Mouse (Mus musculus) hindbrain, embryonic 12.5 days (tissue): ENCODE data around the gene Vps13d. TPM values are rescaled to one million over a fixed set of nuclear protein-coding genes. Genes with fewer than 3 reads are reported as not detected.

Experiments used
- ATAC-seq: fragments of 200-750 bp; cut with Nextera tagmentation; 2 replicates; pipeline ENCODE4 v1.8.0; 2017; ENCODE audit warnings: moderate TSS enrichment; ENCODE audit not compliant: low FRiP score
- H3K27ac ChIP-seq: fragments of 300-500 bp; sonication (generic); 2 replicates; pipeline ENCODE4 v1.5.1; 2016; ENCODE audit warnings: mild to moderate bottlenecking
- H3K27me3 ChIP-seq: fragments of 300-500 bp; sonication (generic); 2 replicates; pipeline ENCODE4 v1.6.1; 2016; ENCODE audit warnings: mild to moderate bottlenecking
- H3K36me3 ChIP-seq: fragments of 300-500 bp; sonication (generic); 2 replicates; pipeline ENCODE4 v1.6.1; 2016; ENCODE audit warnings: mild to moderate bottlenecking
- H3K4me1 ChIP-seq: fragments of 300-500 bp; sonication (generic); 2 replicates; pipeline ENCODE4 v1.6.1; 2016
- H3K4me2 ChIP-seq: fragments of 300-500 bp; sonication (generic); replicated peaks from 2 replicates; pipeline ENCODE4 v1.6.1; 2016; ENCODE audit warnings: mild to moderate bottlenecking
- H3K4me3 ChIP-seq: fragments of 300-500 bp; sonication (generic); 2 replicates; pipeline ENCODE4 v1.5.1; 2016; ENCODE audit warnings: mild to moderate bottlenecking
- H3K9ac ChIP-seq: fragments of 300-500 bp; sonication (generic); 2 replicates; pipeline ENCODE4 v1.6.1; 2016; ENCODE audit warnings: mild to moderate bottlenecking, moderate library complexity
- H3K9me3 ChIP-seq: fragments of 300-500 bp; sonication (generic); replicated peaks from 2 replicates; pipeline ENCODE4 v1.6.1; 2016; ENCODE audit warnings: mild to moderate bottlenecking
- WGBS: fragments of 180-500 bp; shearing (Covaris S2); methylation state at CpG from one replicate; pipeline ENCODE4 v1.1.7; 2016; 5-methylcytosine and 5-hydroxymethylcytosine counted together
- polyA plus RNA-seq: library from polyadenylated mRNA; unstranded; fragments of >200 nt; fragmentation: Nextera tagmentation; extraction: Ambion mirVana; gene quantifications from 2 replicates; pipeline ENCODE4 v1.2.1, GENCODE M21; 2016

Gene Vps13d
- polyA plus RNA-seq, 1 experiment from 2014 or later: 7.2 TPM

DNA sequence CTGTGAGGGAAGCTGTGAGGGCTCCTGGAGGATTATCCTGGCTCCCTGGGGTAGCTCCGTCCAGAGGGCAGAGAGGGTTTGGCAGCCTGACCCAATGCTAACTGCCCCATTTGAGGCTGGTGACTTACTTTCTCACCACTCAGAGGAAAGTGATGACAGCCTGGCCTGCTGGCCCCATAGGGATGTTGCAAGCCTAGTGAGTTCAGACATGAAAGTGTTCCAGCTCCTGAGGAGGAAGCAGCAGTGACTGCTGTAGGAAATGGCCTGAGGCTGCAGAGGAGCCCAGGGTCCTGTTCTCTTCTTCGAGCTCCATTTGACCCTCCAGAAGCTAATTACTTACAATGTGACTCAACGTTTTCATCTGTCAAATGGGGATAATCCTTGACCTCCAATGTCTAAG is 157.8 kb downstream of the Vps13d start:
- H3K27me3 ChIP-seq: no peaks in the 10 kb centered on the region
- no peak overlapping the region for H3K4me3 ChIP-seq
- no peak overlapping the region for H3K9ac ChIP-seq
- peaks cover 23% of the 10 kb centered on the region for H3K36me3 ChIP-seq
- H3K9me3 ChIP-seq: no peaks in the 10 kb centered on the region
- peaks cover 11% of the 10 kb centered on the region for H3K4me1 ChIP-seq
- 79% methylated on average over 3 of the region's 3 CpGs for WGBS
- no peak overlapping the region for H3K4me2 ChIP-seq
- no peak for ATAC-seq
- H3K27ac ChIP-seq: no peak overlapping the region

DNA sequence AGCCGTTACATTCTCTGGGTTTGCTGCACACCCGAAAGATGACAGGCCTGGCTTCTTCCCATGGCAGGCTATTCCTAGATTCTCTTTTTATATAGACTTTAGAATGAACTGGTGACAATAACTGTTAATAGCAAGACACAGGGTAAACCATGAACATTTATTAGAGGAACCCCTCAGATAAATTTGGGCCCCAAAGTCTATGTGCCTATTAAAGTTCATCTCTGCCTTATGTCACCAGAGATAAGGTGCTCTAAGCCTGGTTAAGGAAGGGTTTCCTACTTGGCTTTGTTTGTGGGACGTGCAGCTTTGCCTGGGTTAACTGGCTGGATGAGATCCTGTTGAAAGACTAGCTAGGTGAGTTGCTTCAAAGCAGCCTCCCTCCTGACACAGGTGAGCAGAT is 159.4 kb downstream of the Vps13d start:
- no peaks in the 10 kb centered on the region for H3K9me3 ChIP-seq
- WGBS: 68% methylated on average over 3 of the region's 3 CpGs
- no peak overlapping the region for H3K27ac ChIP-seq
- H3K4me3 ChIP-seq: no peak overlapping the region
- no peak overlapping the region for H3K4me2 ChIP-seq
- H3K27me3 ChIP-seq: no peaks in the 10 kb centered on the region
- H3K9ac ChIP-seq: no peak overlapping the region
- peaks cover 16% of the 10 kb centered on the region for H3K36me3 ChIP-seq
- ATAC-seq: no peak
- H3K4me1 ChIP-seq: peaks cover 11% of the 10 kb centered on the region

DNA sequence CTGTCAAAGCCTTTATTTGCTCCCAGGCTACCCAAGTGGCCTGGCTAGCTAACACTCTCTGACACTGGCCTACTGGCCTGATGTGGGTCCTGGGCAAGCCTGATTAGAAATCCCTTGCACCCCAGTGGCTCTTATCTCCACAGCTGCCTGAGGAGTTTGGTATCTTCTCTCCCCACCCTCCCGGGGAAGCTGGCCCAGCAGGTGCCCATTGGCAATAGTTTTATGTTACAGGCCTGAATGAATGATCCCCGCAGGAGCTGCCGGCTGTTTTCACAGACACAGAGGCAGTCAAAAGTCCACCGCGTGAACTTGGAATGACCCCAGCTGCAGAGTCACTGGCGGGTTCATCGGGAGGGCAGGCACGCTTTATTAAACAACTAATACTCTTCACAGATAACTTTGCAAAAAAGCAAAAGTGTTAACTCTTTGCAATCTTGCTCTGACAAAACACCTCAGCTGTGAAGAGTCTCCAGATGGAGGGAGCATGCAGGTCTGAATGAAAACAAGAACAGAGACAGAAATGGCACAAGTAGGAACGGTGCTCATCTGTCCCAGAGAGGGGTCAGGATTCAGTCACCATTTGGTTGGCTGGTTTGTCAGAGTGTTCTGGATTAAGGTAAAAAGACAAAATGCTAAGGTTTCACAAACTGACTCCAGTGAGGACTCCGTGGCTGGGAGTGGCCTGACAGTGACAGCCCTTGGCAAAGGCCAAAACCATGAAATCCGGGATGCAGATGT is 160.1 kb downstream of the Vps13d start:
- Histone ChIP-seq H3K27me3 (no peaks in the 10 kb centered on the region), H3K27ac (no peak overlapping the region), H3K9ac (no peak overlapping the region), H3K4me1 (peaks cover 11% of the 10 kb centered on the region), H3K4me2 (no peak overlapping the region), H3K4me3 (no peak overlapping the region), H3K9me3 (no peaks in the 10 kb centered on the region), H3K36me3 (peaks cover 12% of the 10 kb centered on the region)
- 12% methylated on average over 11 of the region's 11 CpGs for WGBS
- ATAC-seq: peak; percentile 32; the same call in 1 of the 2 replicates

- no peak overlapping the region for H3K27ac ChIP-seq
- no peak overlapping the region for H3K4me3 ChIP-seq
- H3K4me1 ChIP-seq: peaks cover 11% of the 10 kb centered on the region
- no peaks in the 10 kb centered on the region for H3K27me3 ChIP-seq
- no peaks in the 10 kb centered on the region for H3K9me3 ChIP-seq
- 78% methylated on average over 2 of the region's 2 CpGs for WGBS
- H3K36me3 ChIP-seq: peaks cover 9% of the 10 kb centered on the region; the same call in 1 of the 2 replicates
- no peak for ATAC-seq
- no peak overlapping the region for H3K9ac ChIP-seq
- H3K4me2 ChIP-seq: no peak overlapping the region
Observed at GRCm38 (mm10) chr4:145033392-145033791, 161.4 kb downstream of the Vps13d start.

DNA sequence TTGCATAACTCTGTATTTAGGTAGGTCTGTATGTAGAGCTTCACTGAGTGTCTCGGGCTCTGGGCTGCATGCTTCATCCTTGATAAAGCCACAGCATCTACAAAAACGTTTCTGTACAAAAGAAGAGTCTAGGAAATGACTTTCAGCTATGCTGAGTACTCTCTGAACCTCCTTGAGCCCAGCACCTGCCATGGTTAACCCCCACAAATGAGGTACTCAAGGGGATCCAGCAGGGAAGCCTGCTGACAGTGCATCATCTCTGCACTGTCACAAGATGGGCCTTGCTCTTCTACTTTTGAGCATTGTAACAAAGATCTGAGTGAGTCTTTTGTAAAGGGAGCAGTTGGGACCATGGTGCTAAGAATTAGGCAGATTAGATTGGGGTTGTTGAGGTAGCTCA is 162.2 kb downstream of the Vps13d start:
- no peaks in the 10 kb centered on the region for H3K9me3 ChIP-seq
- WGBS: 72% methylated on average over 2 of the region's 2 CpGs
- H3K27me3 ChIP-seq: no peaks in the 10 kb centered on the region
- H3K4me2 ChIP-seq: no peak overlapping the region
- peaks cover 9% of the 10 kb centered on the region; the same call in 1 of the 2 replicates for H3K36me3 ChIP-seq
- no peak for ATAC-seq
- peaks cover 11% of the 10 kb centered on the region for H3K4me1 ChIP-seq
- H3K4me3 ChIP-seq: no peak overlapping the region
- no peak overlapping the region for H3K9ac ChIP-seq
- H3K27ac ChIP-seq: no peak overlapping the region

DNA sequence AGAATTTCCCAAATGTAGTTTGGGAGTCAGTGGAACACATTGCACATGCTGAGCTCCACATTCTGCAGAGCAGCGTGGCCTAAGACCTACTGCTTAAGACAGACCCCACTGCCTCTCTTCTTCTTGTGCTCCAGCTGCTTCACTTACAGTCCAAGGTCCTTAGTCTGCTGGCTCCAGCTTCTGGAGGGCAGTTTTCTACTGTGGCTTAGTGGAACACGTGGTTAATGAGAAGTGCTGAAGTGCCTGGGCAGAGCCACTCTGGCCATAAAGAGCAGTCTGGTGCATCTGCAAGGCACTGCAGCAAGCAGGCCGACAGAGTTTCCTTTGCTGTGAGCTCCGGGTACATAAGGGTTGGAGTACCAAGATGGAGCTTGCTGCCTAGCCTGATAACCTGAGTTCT is 163.3 kb downstream of the Vps13d start:
- Histone ChIP-seq H3K4me2 (no peak overlapping the region), H3K27ac (no peak overlapping the region), H3K4me3 (no peak overlapping the region), H3K4me1 (peaks cover 11% of the 10 kb centered on the region), H3K27me3 (no peaks in the 10 kb centered on the region), H3K36me3 (0 out of 2 replicates have a peak, but pooled peaks cover 5% of the 10 kb centered on the region), H3K9me3 (no peaks in the 10 kb centered on the region), H3K9ac (no peak overlapping the region)
- no peak for ATAC-seq
- 88% methylated on average over 4 of the region's 4 CpGs for WGBS

- 76% methylated on average over 7 of the region's 7 CpGs for WGBS
- H3K9ac ChIP-seq: no peak overlapping the region
- no peaks in the 10 kb centered on the region for H3K9me3 ChIP-seq
- ATAC-seq: no peak
- no peak overlapping the region for H3K4me2 ChIP-seq
- H3K27me3 ChIP-seq: no peaks in the 10 kb centered on the region
- 0 out of 2 replicates have a peak, but pooled peaks cover 4% of the 10 kb centered on the region for H3K4me1 ChIP-seq
- no peak overlapping the region for H3K27ac ChIP-seq
- H3K36me3 ChIP-seq: 0 out of 2 replicates have a peak, but pooled peaks cover 3% of the 10 kb centered on the region
- H3K4me3 ChIP-seq: no peak overlapping the region
Observed at GRCm38 (mm10) chr4:145026449-145026851, 168.4 kb downstream of the Vps13d start.

DNA sequence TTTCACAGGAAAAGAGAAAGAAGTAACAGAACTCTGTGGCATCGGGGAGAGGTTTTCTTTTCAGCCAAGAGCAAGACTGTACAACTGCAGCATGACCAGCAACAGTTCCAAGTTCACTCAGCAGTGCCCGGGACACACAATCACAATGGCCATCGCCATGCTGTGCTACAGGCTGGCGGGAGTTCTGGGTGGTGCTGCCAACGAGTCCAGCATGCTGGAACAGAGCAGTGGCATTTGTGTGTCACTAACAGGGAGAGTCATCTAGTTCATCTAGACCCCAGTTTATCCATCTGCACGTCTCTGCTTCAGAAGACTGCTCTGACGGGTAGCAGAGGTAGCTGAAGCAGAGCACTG is 169.4 kb downstream of the Vps13d start:
- H3K9me3 ChIP-seq: no peaks in the 10 kb centered on the region
- no peak overlapping the region for H3K9ac ChIP-seq
- no peak overlapping the region for H3K4me2 ChIP-seq
- H3K36me3 ChIP-seq: 0 out of 2 replicates have a peak, but pooled peaks cover 3% of the 10 kb centered on the region
- no peak overlapping the region for H3K27ac ChIP-seq
- H3K4me1 ChIP-seq: 0 out of 2 replicates have a peak, but pooled peaks cover 4% of the 10 kb centered on the region
- 63% methylated on average over 7 of the region's 7 CpGs for WGBS
- H3K27me3 ChIP-seq: no peaks in the 10 kb centered on the region
- ATAC-seq: no peak
- H3K4me3 ChIP-seq: no peak overlapping the region

DNA sequence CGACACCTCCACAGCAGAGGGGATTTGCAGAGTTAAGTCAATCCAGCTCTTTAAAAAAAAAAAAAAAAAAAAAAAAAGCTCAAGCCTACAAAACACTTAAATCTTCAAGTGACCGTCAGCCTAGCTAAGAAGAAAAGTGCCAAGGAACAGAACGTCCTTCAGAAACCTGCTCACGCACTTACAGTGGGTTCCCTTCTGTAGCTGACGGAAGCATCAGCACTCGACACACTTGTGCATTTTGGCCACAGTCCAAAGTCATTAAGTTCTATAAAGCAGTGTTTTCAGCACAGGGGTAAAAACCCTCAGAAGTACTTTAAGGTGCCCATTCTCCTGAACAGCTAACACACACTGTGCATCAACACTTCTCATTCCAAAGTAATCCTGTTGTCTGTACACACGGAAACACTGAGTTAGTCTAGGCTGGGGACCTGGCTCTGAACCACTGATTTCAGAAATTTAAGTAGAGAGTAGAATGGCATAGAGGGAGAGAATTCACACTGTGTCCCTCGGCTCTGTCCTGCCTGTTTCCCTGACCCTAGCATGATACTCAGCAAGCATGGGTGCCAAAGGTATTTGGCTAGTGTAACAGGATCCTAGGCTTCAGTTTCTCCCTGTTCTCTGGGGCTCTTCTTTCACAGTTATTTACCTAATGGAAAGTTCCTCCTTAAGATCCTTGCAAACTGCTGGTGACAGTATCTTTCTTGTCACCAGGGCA is 170.0 kb downstream of the Vps13d start:
- Histone ChIP-seq H3K4me3 (no peak overlapping the region), H3K27ac (no peak overlapping the region), H3K36me3 (peaks cover 6% of the 10 kb centered on the region), H3K4me2 (no peak overlapping the region), H3K4me1 (0 out of 2 replicates have a peak, but pooled peaks cover 4% of the 10 kb centered on the region), H3K27me3 (no peaks in the 10 kb centered on the region), H3K9ac (no peak overlapping the region), H3K9me3 (no peaks in the 10 kb centered on the region)
- WGBS: 54% methylated on average over 8 of the region's 8 CpGs
- no peak for ATAC-seq

GRCm38 (mm10) chr4:145023911-145024310 is 170.9 kb downstream of the Vps13d start:
- no peaks in the 10 kb centered on the region for H3K9me3 ChIP-seq

DNA sequence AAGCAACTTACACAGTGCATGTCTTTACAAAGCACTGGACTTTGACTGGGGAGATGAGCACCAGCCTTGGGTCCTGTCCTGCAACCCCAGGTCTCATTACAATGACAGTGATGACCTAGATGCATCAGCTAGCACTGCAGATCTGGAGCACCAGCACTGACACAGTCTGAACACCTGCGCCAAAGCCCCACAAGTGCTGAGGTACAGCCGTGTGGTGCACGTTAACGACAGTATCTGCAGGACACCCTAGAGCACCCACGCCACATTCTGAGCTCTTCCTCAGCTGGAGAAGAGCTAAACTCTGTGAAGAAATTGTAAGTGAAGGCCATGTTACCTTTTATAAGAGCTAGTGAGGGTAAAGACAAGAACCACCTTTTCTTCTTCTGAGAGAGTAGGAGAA is 172.0 kb downstream of the Vps13d start:
- Histone ChIP-seq H3K9ac (no peak overlapping the region), H3K4me3 (no peak overlapping the region), H3K9me3 (no peaks in the 10 kb centered on the region), H3K4me1 (0 out of 2 replicates have a peak, but pooled peaks cover 4% of the 10 kb centered on the region), H3K27ac (no peak overlapping the region), H3K36me3 (peaks cover 8% of the 10 kb centered on the region), H3K4me2 (no peak overlapping the region), H3K27me3 (no peaks in the 10 kb centered on the region)
- WGBS: 94% methylated on average over 5 of the region's 5 CpGs
- ATAC-seq: no peak

More at GRCm38 (mm10) chr4:145023911-145024310, 170.9 kb downstream of the Vps13d start:
- Histone ChIP-seq H3K27me3 (no peaks in the 10 kb centered on the region), H3K9ac (no peak overlapping the region), H3K36me3 (peaks cover 6% of the 10 kb centered on the region), H3K27ac (no peak overlapping the region), H3K4me1 (0 out of 2 replicates have a peak, but pooled peaks cover 4% of the 10 kb centered on the region), H3K4me2 (no peak overlapping the region), H3K4me3 (no peak overlapping the region)
- WGBS: 85% methylated on average over 6 of the region's 6 CpGs
- no peak for ATAC-seq

DNA sequence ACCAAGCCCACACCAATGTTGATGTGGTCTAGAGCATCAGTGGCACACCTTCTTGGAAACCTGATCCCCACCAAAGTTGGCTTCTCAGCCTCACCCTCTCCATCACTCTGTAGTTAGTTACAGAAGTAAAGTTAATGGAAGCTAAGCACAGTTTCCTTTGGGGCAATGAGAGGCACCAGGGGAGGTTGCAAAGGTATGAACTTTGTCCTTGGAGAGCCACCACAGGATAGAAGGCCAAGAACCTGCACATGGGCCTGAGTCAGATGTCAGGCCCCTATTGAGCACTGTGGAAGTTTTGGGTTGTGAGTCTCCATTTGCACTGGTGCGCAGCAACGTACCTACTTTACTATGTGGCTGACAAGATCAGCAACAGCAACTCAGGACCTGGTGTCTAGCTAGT is 172.6 kb downstream of the Vps13d start:
- no peak overlapping the region for H3K4me2 ChIP-seq
- H3K9ac ChIP-seq: no peak overlapping the region
- H3K36me3 ChIP-seq: peaks cover 8% of the 10 kb centered on the region
- H3K27ac ChIP-seq: no peak overlapping the region
- no peak overlapping the region for H3K4me3 ChIP-seq
- ATAC-seq: no peak
- no peaks in the 10 kb centered on the region for H3K27me3 ChIP-seq
- WGBS: 94% methylated on average over 2 of the region's 2 CpGs
- H3K4me1 ChIP-seq: 0 out of 2 replicates have a peak, but pooled peaks cover 4% of the 10 kb centered on the region
- no peaks in the 10 kb centered on the region for H3K9me3 ChIP-seq
